In genomic region chr14:124278384-124278944, GRCm38 (mm10) we compare ENCODE assay signal across 28 mouse cellular contexts.
"Had no signal": no experiment of that assay in that cellular context is flagged by ENCODE, and none has a peak within 500 bp of the region (broad histone marks: within the 10 kb centered on the region; RNA-seq: fewer than 3 reads in every experiment).

No protein-coding gene starts in this region.

- H3K4me2 ChIP-seq: embryonic facial prominence, embryonic 12.5 days; embryonic facial prominence, embryonic 13.5 days; embryonic facial prominence, embryonic 15.5 days; forebrain, embryonic 12.5 days; forebrain, embryonic 15.5 days had no signal

- H3K9me3 ChIP-seq: embryonic facial prominence, embryonic 10.5 days; embryonic facial prominence, embryonic 12.5 days; embryonic facial prominence, embryonic 13.5 days; embryonic facial prominence, embryonic 15.5 days; forebrain, embryonic 10.5 days; forebrain, embryonic 12.5 days; forebrain, embryonic 15.5 days; heart, embryonic 10.5 days had no signal

- ATAC-seq: forebrain, embryonic 14.5 days; forebrain, embryonic 15.5 days; forebrain, embryonic 16.5 days; forebrain, postnatal 0 days had no signal

- DNase-seq: cerebellum, adult 8-10 months; cerebellum, adult 9-10 months; cerebellum, adult 9-11 months; cerebellum, postnatal 10 days; cerebellum, postnatal 14 days; cerebellum, postnatal 25 days; cerebellum, postnatal 36 days; embryo, embryonic 11 days; forebrain, postnatal 0 days; gastrocnemius, adult 2 months; gastrocnemius, postnatal 10 days; gastrocnemius, postnatal 14 days; gastrocnemius, postnatal 25 days; gastrocnemius, postnatal 36 days; heart, adult 11 months; heart, adult 18-20 months; heart, adult 2 months had no signal

- H3K9ac ChIP-seq: embryonic facial prominence, embryonic 12.5 days; embryonic facial prominence, embryonic 13.5 days; embryonic facial prominence, embryonic 15.5 days; forebrain, embryonic 12.5 days; forebrain, embryonic 15.5 days; forebrain, postnatal 0 days had no signal

- H3K36me3 ChIP-seq: embryonic facial prominence, embryonic 10.5 days; embryonic facial prominence, embryonic 12.5 days; embryonic facial prominence, embryonic 13.5 days; embryonic facial prominence, embryonic 15.5 days; forebrain, embryonic 10.5 days; forebrain, embryonic 12.5 days; forebrain, embryonic 15.5 days; heart, embryonic 10.5 days had no signal

- H3K27me3 ChIP-seq: embryonic facial prominence, embryonic 12.5 days; embryonic facial prominence, embryonic 13.5 days; embryonic facial prominence, embryonic 15.5 days; forebrain, embryonic 12.5 days; forebrain, embryonic 15.5 days had no signal

- H3K27ac ChIP-seq: embryonic facial prominence, embryonic 10.5 days; embryonic facial prominence, embryonic 12.5 days; embryonic facial prominence, embryonic 13.5 days; embryonic facial prominence, embryonic 15.5 days; forebrain, embryonic 10.5 days; forebrain, embryonic 12.5 days; forebrain, embryonic 15.5 days; gastrocnemius, adult 2 months; heart, adult 2 months; heart, embryonic 10.5 days had no signal

- H3K4me3 ChIP-seq: embryonic facial prominence, embryonic 10.5 days; embryonic facial prominence, embryonic 12.5 days; embryonic facial prominence, embryonic 13.5 days; embryonic facial prominence, embryonic 15.5 days; erythroblast, embryonic 14.5 days; forebrain, embryonic 10.5 days; forebrain, embryonic 12.5 days; forebrain, embryonic 15.5 days; gastrocnemius, adult 2 months; heart, adult 2 months; heart, embryonic 10.5 days had no signal

- H3K4me1 ChIP-seq: embryonic facial prominence, embryonic 10.5 days; embryonic facial prominence, embryonic 12.5 days; embryonic facial prominence, embryonic 13.5 days; embryonic facial prominence, embryonic 15.5 days; forebrain, embryonic 10.5 days; forebrain, embryonic 12.5 days; forebrain, embryonic 15.5 days; heart, embryonic 10.5 days had no signal
